11 mouse cellular contexts compared by ENCODE assay signal in genomic region chr12:118837361-118837760, GRCm38 (mm10). TPM values are rescaled to one million over a fixed set of nuclear protein-coding genes. Genes with fewer than 3 reads are reported as not detected.
DNase-seq lines count a peak whose midpoint lies in the region; ATAC-seq and TF ChIP-seq lines count a peak whose summit lies in the region.
"Had no signal": no experiment of that assay in that cellular context is flagged by ENCODE, and none has a peak within 500 bp of the region (broad histone marks: within the 10 kb centered on the region; RNA-seq: fewer than 3 reads in every experiment).

No protein-coding gene starts in this region.

- no peaks in the 10 kb centered on the region for H3K4me1 ChIP-seq in heart, embryonic 11.5 days (ENCODE audit: control insufficient read depth, insufficient read depth, low read length)
- H3K4me1 ChIP-seq in E14TG2a.4 (replicated peaks; ENCODE audit: low read depth, low read length) = peaks cover 55% of the 10 kb centered on the region
- H3K4me1 ChIP-seq in hindbrain, embryonic 10.5 days (replicated peaks) = peaks cover 54% of the 10 kb centered on the region
- 0 out of 2 replicates have a peak, but pooled peaks cover 2% of the 10 kb centered on the region for H3K4me1 ChIP-seq in liver, postnatal 0 days (ENCODE audit: insufficient read depth)

- no peak for TF ChIP-seq EP300 in liver, postnatal 0 days (IDR thresholded peaks at IDR 0.05; ENCODE audit: low read depth)

- H3K9ac ChIP-seq in heart, embryonic 11.5 days (ENCODE audit: low read depth, low read length) = no peak overlapping the region
- H3K9ac ChIP-seq in liver, postnatal 0 days (replicated peaks) = no peak overlapping the region

- H3K27ac ChIP-seq in heart, embryonic 11.5 days (ENCODE audit: low read depth, low read length) = no peak overlapping the region
- peak overlapping the region; percentile 83; the same call in 1 of the 2 replicates for H3K27ac ChIP-seq in hindbrain, embryonic 10.5 days
- H3K27ac ChIP-seq in liver, postnatal 0 days (ENCODE audit: low read depth) = no peak overlapping the region

- no peaks in the 10 kb centered on the region for H3K36me3 ChIP-seq in heart, embryonic 11.5 days (ENCODE audit: control insufficient read depth, insufficient read depth, low read length)
- H3K36me3 ChIP-seq in E14TG2a.4 (ENCODE audit: insufficient read depth, low read length) = no peaks in the 10 kb centered on the region
- H3K36me3 ChIP-seq in hindbrain, embryonic 10.5 days = no peaks in the 10 kb centered on the region
- no peaks in the 10 kb centered on the region for H3K36me3 ChIP-seq in liver, postnatal 0 days (replicated peaks; ENCODE audit: insufficient read depth, low read length)

- DNase-seq in heart, postnatal 4 days = no peak
- DNase-seq in hindbrain, embryonic 10.5 days (ENCODE audit: low spot score) = peak; percentile 42
- DNase-seq in liver, postnatal 0 days = no peak
- DNase-seq in adrenal gland, adult 2 months = no peak
- DNase-seq in spleen, postnatal 36 days (ENCODE audit: low spot score in 2 of 2) = no peak
- DNase-seq: adrenal gland, adult 8-10 months; lung, postnatal 36 days had no signal

- peaks cover 45% of the 10 kb centered on the region for H3K27me3 ChIP-seq in heart, embryonic 11.5 days (ENCODE audit: control insufficient read depth, insufficient read depth, low read length)
- H3K27me3 ChIP-seq in E14TG2a.4 (ENCODE audit: insufficient read depth, low read length) = peaks cover 38% of the 10 kb centered on the region
- peaks cover 89% of the 10 kb centered on the region for H3K27me3 ChIP-seq in hindbrain, embryonic 10.5 days (ENCODE audit: insufficient read depth, poor library complexity, severe bottlenecking)
- peaks cover 66% of the 10 kb centered on the region for H3K27me3 ChIP-seq in liver, postnatal 0 days (ENCODE audit: insufficient read depth, low read length)

- no peak for TF ChIP-seq CTCF in E14TG2a.4 (conservative IDR thresholded peaks at IDR 0.05; ENCODE audit: low read length)
- TF ChIP-seq CTCF in liver, postnatal 0 days (IDR thresholded peaks at IDR 0.05; ENCODE audit: low read depth) = no peak

- WGBS in heart, embryonic 11.5 days (ENCODE audit: insufficient replicate concordance) = 2% methylated on average over 11 of the region's 11 CpGs
- 2% methylated on average over 11 of the region's 11 CpGs for WGBS in hindbrain, embryonic 10.5 days
- WGBS in liver, postnatal 0 days (ENCODE audit: insufficient replicate concordance) = 3% methylated on average over 11 of the region's 11 CpGs

- ATAC-seq in heart, embryonic 11.5 days (replicated peaks; ENCODE audit: insufficient number of reproducible peaks, low FRiP score, low TSS enrichment) = no peak
- ATAC-seq in liver, postnatal 0 days = no peak
- ATAC-seq in frontal cortex, adult (ENCODE audit: low TSS enrichment) = no peak

- H3K9me3 ChIP-seq in heart, embryonic 11.5 days (replicated peaks; ENCODE audit: control insufficient read depth, low read length) = no peaks in the 10 kb centered on the region
- no peaks in the 10 kb centered on the region for H3K9me3 ChIP-seq in E14TG2a.4 (ENCODE audit: low read length)
- H3K9me3 ChIP-seq in hindbrain, embryonic 10.5 days = no peaks in the 10 kb centered on the region
- H3K9me3 ChIP-seq in liver, postnatal 0 days (ENCODE audit: low read length) = no peaks in the 10 kb centered on the region

- peak overlapping the region; percentile 61 for H3K4me3 ChIP-seq in heart, embryonic 11.5 days (ENCODE audit: low read depth, low read length)
- H3K4me3 ChIP-seq in E14TG2a.4 (replicated peaks; ENCODE audit: low read length) = peak overlapping the region; percentile 81
- peak overlapping the region; percentile 64 for H3K4me3 ChIP-seq in hindbrain, embryonic 10.5 days
- peak overlapping the region; percentile 47; the same call in 1 of the 2 replicates for H3K4me3 ChIP-seq in liver, postnatal 0 days (ENCODE audit: low read depth, low read length)

- H3K4me2 ChIP-seq in heart, embryonic 11.5 days = peak overlapping the region; percentile 90
- H3K4me2 ChIP-seq in liver, postnatal 0 days (ENCODE audit: low read depth, low read length) = no peak overlapping the region

RNA-seq across cellular contexts. Expression of gene Sp8, which starts 8.8 kb away (rescaled TPM):
- polyA plus RNA-seq in heart, embryonic 11.5 days (2014; fragmentation: Nextera tagmentation; extraction: Ambion mirVana) = 0.07 and 0.14 TPM in 2 replicates
- not detected for total RNA-seq in heart, postnatal 4 days (2021)
- 9.1 and 12.0 TPM in 2 replicates for polyA plus RNA-seq in hindbrain, embryonic 10.5 days (2016; fragmentation: Nextera tagmentation; extraction: Ambion mirVana)
- polyA plus RNA-seq in liver, postnatal 0 days (2015; fragmentation: Nextera tagmentation; extraction: Ambion mirVana) = not detected in 2 replicates
- not detected for total RNA-seq in adrenal gland, adult 2 months (2021)
- polyA plus RNA-seq in adrenal gland, adult 2 months (2012; rRNA removed) = not detected in 2 replicates
- total RNA-seq: adrenal gland, adult 8-10 months; common myeloid progenitor, adult 5-6 weeks had no signal
